Mouse (Mus musculus) midbrain, embryonic 15.5 days (tissue): Measurements from ENCODE around the gene Nupl1. TPM values are rescaled to one million over a fixed set of nuclear protein-coding genes. Genes with fewer than 3 reads are reported as not detected.

Source experiments
- ATAC-seq: fragments of 200-750 bp; cut with Nextera tagmentation; replicated peaks from 2 replicates; pipeline ENCODE4 v1.8.0; 2017; ENCODE audit warnings: moderate TSS enrichment
- H3K27ac ChIP-seq: fragments of 300-500 bp; sonication (generic); 2 replicates; pipeline ENCODE4 v1.5.1; 2015; ENCODE audit warnings: mild to moderate bottlenecking, inconsistent platforms
- H3K27me3 ChIP-seq: fragments of 300-500 bp; sonication (generic); replicated peaks from 2 replicates; pipeline ENCODE4 v1.6.1; 2015; ENCODE audit warnings: inconsistent platforms
- H3K36me3 ChIP-seq: fragments of 300-500 bp; sonication (generic); replicated peaks from 2 replicates; pipeline ENCODE4 v1.6.1; 2015; ENCODE audit warnings: inconsistent platforms
- H3K4me1 ChIP-seq: fragments of 300-500 bp; sonication (generic); 2 replicates; pipeline ENCODE4 v1.6.1; 2015; ENCODE audit warnings: inconsistent platforms
- H3K4me2 ChIP-seq: fragments of 300-500 bp; sonication (generic); 2 replicates; pipeline ENCODE4 v1.6.1; 2015; ENCODE audit warnings: inconsistent platforms, mild to moderate bottlenecking, moderate library complexity
- H3K4me3 ChIP-seq: fragments of 300-500 bp; sonication (generic); 2 replicates; pipeline ENCODE4 v1.5.1; 2015; ENCODE audit warnings: mild to moderate bottlenecking, inconsistent platforms
- H3K9ac ChIP-seq: fragments of 300-500 bp; sonication (generic); 2 replicates; pipeline ENCODE4 v1.6.1; 2015; ENCODE audit warnings: mild to moderate bottlenecking, inconsistent platforms
- H3K9me3 ChIP-seq: fragments of 300-500 bp; sonication (generic); 2 replicates; pipeline ENCODE4 v1.6.1; 2016; ENCODE audit warnings: inconsistent platforms
- WGBS: fragments of 180-500 bp; shearing (Covaris S2); methylation state at CpG from one replicate; pipeline ENCODE4 v1.1.7; 2015; ENCODE audit warnings: mixed read lengths; 5-methylcytosine and 5-hydroxymethylcytosine counted together
- microRNA counts: library from miRNA; unstranded; fragments of <30 nt; microRNA quantifications from one replicate; lab custom pipeline; 2016
- microRNA-seq: library from miRNA; unstranded; fragments of <30 nt; microRNA quantifications from one replicate; pipeline ENCODE4, GENCODE M21; 2016
- polyA plus RNA-seq: library from polyadenylated mRNA; unstranded; fragments of >200 nt; fragmentation: Nextera tagmentation; extraction: Ambion mirVana; gene quantifications from 2 replicates; pipeline ENCODE4 v1.2.1, GENCODE M21; 2015

Gene Nupl1
- polyA plus RNA-seq, 1 experiment from 2014 or later: 0.12 TPM

GRCm38 (mm10) chr14:60135801-60136200 lies 115.4 kb downstream of the Nupl1 start:
- Histone ChIP-seq H3K4me3 (no peak overlapping the region), H3K4me2 (no peak overlapping the region)

GRCm38 (mm10) chr14:60134720-60135119 lies 116.5 kb downstream of the Nupl1 start:
- WGBS: 86% methylated on average over 9 of the region's 9 CpGs
- Histone ChIP-seq H3K27me3 (no peaks in the 10 kb centered on the region), H3K4me3 (no peak overlapping the region), H3K27ac (no peak overlapping the region), H3K36me3 (no peaks in the 10 kb centered on the region), H3K4me1 (no peaks in the 10 kb centered on the region), H3K9me3 (no peaks in the 10 kb centered on the region), H3K9ac (no peak overlapping the region), H3K4me2 (no peak overlapping the region)
- ATAC-seq: no peak

More at GRCm38 (mm10) chr14:60135801-60136200, 115.4 kb downstream of the Nupl1 start:
- no peaks in the 10 kb centered on the region for H3K9me3 ChIP-seq
- no peak overlapping the region for H3K9ac ChIP-seq
- no peak for ATAC-seq
- no peaks in the 10 kb centered on the region for H3K4me1 ChIP-seq
- WGBS: 87% methylated on average over 4 of the region's 4 CpGs
- no peaks in the 10 kb centered on the region for H3K36me3 ChIP-seq
- no peaks in the 10 kb centered on the region for H3K27me3 ChIP-seq
- H3K27ac ChIP-seq: no peak overlapping the region

MicroRNAs encoded within 50 kb of the gene (microRNA counts, 519-probe panel; counts per million panel counts)
- not detected for microRNA mmu-miR-719 (lab: Ali Mortazavi, UCI)

Small RNA genes lying within 50 kb of the gene (microRNA-seq; reads per million reads assigned to microRNA genes)
- gene Mir719: not detected

Other genes starting within 250 kb of the Nupl1 start
- gene Atp8a2, start 54.3 kb downstream of the Nupl1 start, polyA plus RNA-seq: 46.7 and 49.6 TPM in 2 replicates
- gene Gm49336, start 76 bp upstream of the Nupl1 start, polyA plus RNA-seq: 48.3 and 51.1 TPM in 2 replicates
- 55.3 and 58.6 TPM in 2 replicates for gene Mtmr6, start 13.8 kb upstream of the Nupl1 start, polyA plus RNA-seq
- 31.3 and 35.0 TPM in 2 replicates for gene Amer2, start 121.8 kb upstream of the Nupl1 start, polyA plus RNA-seq